ENCODE assay signal across 15 mouse cellular contexts in the genomic region with DNA sequence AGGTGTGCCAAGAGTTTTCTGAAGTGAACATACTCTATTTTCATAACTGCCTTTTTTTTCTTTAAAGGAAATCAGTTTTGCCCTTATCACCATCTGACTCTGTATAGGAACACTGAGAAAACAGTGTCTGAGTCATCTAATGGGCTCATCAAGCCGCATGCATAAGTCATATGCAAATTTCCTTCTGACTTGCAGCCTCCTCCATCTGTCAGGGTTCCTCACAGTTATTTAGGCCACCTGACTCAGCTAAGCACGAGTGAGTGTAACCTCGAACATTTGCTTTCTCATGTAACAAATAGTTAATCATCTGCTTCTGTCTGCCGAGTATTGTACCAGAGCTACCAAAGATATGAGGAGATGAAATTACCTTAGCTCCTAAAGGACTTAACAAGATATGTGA. TPM values are rescaled to one million over a fixed set of nuclear protein-coding genes. Genes with fewer than 3 reads are reported as not detected.
DNase-seq lines count a peak whose midpoint lies in the region; ATAC-seq lines count a peak whose summit lies in the region.
"Had no signal": no experiment of that assay in that cellular context is flagged by ENCODE, and none has a peak within 500 bp of the region (broad histone marks: within the 10 kb centered on the region; RNA-seq: fewer than 3 reads in every experiment).

No protein-coding gene starts in this region.

- ATAC-seq in hindbrain, embryonic 11.5 days (ENCODE audit: low FRiP score): peak; percentile 22; the same call in 1 of the 2 replicates
- ATAC-seq: intestine, postnatal 0 days had no signal

- 58% methylated on average over 4 of the region's 4 CpGs for WGBS in hindbrain, embryonic 11.5 days
- 79% methylated on average over 4 of the region's 4 CpGs for WGBS in hindbrain, embryonic 10.5 days

- H3K36me3 ChIP-seq in hindbrain, embryonic 11.5 days (ENCODE audit: control insufficient read depth, insufficient read depth, low read length): no peaks in the 10 kb centered on the region
- no peaks in the 10 kb centered on the region for H3K36me3 ChIP-seq in hindbrain, embryonic 10.5 days
- H3K36me3 ChIP-seq: embryonic facial prominence, embryonic 12.5 days; heart, embryonic 15.5 days had no signal

- H3K4me2 ChIP-seq in hindbrain, embryonic 11.5 days (replicated peaks; ENCODE audit: low read depth, low read length): no peak overlapping the region
- H3K4me2 ChIP-seq: embryonic facial prominence, embryonic 12.5 days; heart, embryonic 15.5 days had no signal

- H3K27ac ChIP-seq in hindbrain, embryonic 11.5 days (ENCODE audit: low read depth, low read length): no peak overlapping the region
- H3K27ac ChIP-seq in hindbrain, embryonic 10.5 days: no peak overlapping the region
- H3K27ac ChIP-seq: embryonic facial prominence, embryonic 12.5 days; heart, embryonic 15.5 days; layer of hippocampus, adult 2 months; liver, embryonic 14.5 days had no signal

- H3K9ac ChIP-seq in hindbrain, embryonic 11.5 days (ENCODE audit: low read depth, low read length): no peak overlapping the region
- H3K9ac ChIP-seq: embryonic facial prominence, embryonic 12.5 days; heart, embryonic 15.5 days; liver, embryonic 14.5 days had no signal

- no peaks in the 10 kb centered on the region for H3K4me1 ChIP-seq in hindbrain, embryonic 11.5 days (replicated peaks; ENCODE audit: control insufficient read depth, insufficient read depth, low read length)
- H3K4me1 ChIP-seq in hindbrain, embryonic 10.5 days (replicated peaks): peaks cover 3% of the 10 kb centered on the region; the same call in 1 of the 2 replicates
- H3K4me1 ChIP-seq: embryonic facial prominence, embryonic 12.5 days had no signal

- H3K27me3 ChIP-seq in hindbrain, embryonic 11.5 days (ENCODE audit: control insufficient read depth, insufficient read depth, low read length): no peaks in the 10 kb centered on the region
- no peaks in the 10 kb centered on the region for H3K27me3 ChIP-seq in hindbrain, embryonic 10.5 days (ENCODE audit: insufficient read depth, poor library complexity, severe bottlenecking)
- H3K27me3 ChIP-seq: embryonic facial prominence, embryonic 12.5 days; heart, embryonic 15.5 days had no signal

- no peaks in the 10 kb centered on the region for H3K9me3 ChIP-seq in hindbrain, embryonic 11.5 days (ENCODE audit: control insufficient read depth, low read length)
- H3K9me3 ChIP-seq in hindbrain, embryonic 10.5 days: no peaks in the 10 kb centered on the region
- H3K9me3 ChIP-seq: embryonic facial prominence, embryonic 12.5 days; heart, embryonic 15.5 days had no signal

- no peak overlapping the region for H3K4me3 ChIP-seq in hindbrain, embryonic 11.5 days (ENCODE audit: low read depth, low read length)
- H3K4me3 ChIP-seq in hindbrain, embryonic 10.5 days: no peak overlapping the region
- H3K4me3 ChIP-seq: embryonic facial prominence, embryonic 12.5 days; heart, embryonic 15.5 days; layer of hippocampus, adult 2 months had no signal

- no peak for DNase-seq in hindbrain, embryonic 11.5 days (ENCODE audit: low spot score)
- no peak for DNase-seq in hindbrain, embryonic 10.5 days (ENCODE audit: low spot score)
- peak; percentile 64 for DNase-seq in 3T3-L1 (ENCODE audit: low read depth, low spot score)
- peak; percentile 42 for DNase-seq in CD4-positive helper T cell, adult 2 months (ENCODE audit: low read depth, low spot score)
- peak; percentile 17 to 37 for DNase-seq in frontal cortex, postnatal 36 days (ENCODE audit: low spot score in 2 of 2)
- DNase-seq in cerebellum, adult 8-10 months: no peak
- DNase-seq in lung, postnatal 25 days (ENCODE audit: low spot score): no peak
- DNase-seq in urinary bladder, postnatal 36 days (ENCODE audit: low spot score in 2 of 2): no peak
- DNase-seq: cerebellum, postnatal 14 days; thymus, postnatal 36 days had no signal

RNA-seq across cellular contexts. Expression of a gene that starts 33.3 kb away (rescaled TPM):
- polyA plus RNA-seq in hindbrain, embryonic 11.5 days (2014; fragmentation: Nextera tagmentation; extraction: Ambion mirVana): 155 and 213 TPM in 2 replicates
- polyA plus RNA-seq in hindbrain, embryonic 10.5 days (2016; fragmentation: Nextera tagmentation; extraction: Ambion mirVana): 134 and 143 TPM in 2 replicates

RNA-seq across cellular contexts. Expression of a gene that starts 40.1 kb away (rescaled TPM):
- 0.06 and 0.64 TPM in 2 replicates for polyA plus RNA-seq in hindbrain, embryonic 11.5 days (2014; fragmentation: Nextera tagmentation; extraction: Ambion mirVana)
- polyA plus RNA-seq in hindbrain, embryonic 10.5 days (2016; fragmentation: Nextera tagmentation; extraction: Ambion mirVana): 0.27 and 0.36 TPM in 2 replicates

Comparison
In these comparisons a context has a peak if more than half of its experiments do, and no peak if none do; other contexts are left out.
1. DNase-seq: peak in 3T3-L1 (single experiment), CD4-positive helper T cell, adult 2 months (single experiment) and frontal cortex, postnatal 36 days (2 of 2); none in hindbrain, embryonic 11.5 days (single experiment), hindbrain, embryonic 10.5 days (single experiment), cerebellum, adult 8-10 months (single experiment), lung, postnatal 25 days (single experiment) and urinary bladder, postnatal 36 days (0 of 2).